Mouse (Mus musculus) liver, embryonic 14.5 days (tissue): ENCODE data around the gene Icam5. TPM values are rescaled to one million over a fixed set of nuclear protein-coding genes. Genes with fewer than 3 reads are reported as not detected.

Experiments used
- ATAC-seq: fragments of 200-750 bp; cut with Nextera tagmentation; 2 replicates; pipeline ENCODE4 v1.8.0; 2017; ENCODE audit warnings: moderate number of reproducible peaks, mild to moderate bottlenecking, moderate library complexity; ENCODE audit not compliant: insufficient read depth
- DNase-seq, 3 experiments: peaks; one replicate each; pipeline ENCODE4 v3.0.0-alpha.2; 2012 to 2013; ENCODE audit warnings: low read depth in 3 of 3, low spot score in 3 of 3
- H3K27ac ChIP-seq: fragments of 300-500 bp; sonication (generic); 2 replicates; pipeline ENCODE4 v1.5.1; 2014; ENCODE audit warnings: moderate library complexity, mild to moderate bottlenecking, control low read depth, inconsistent platforms
- H3K27me3 ChIP-seq: fragments of 300-500 bp; sonication (generic); 2 replicates; pipeline ENCODE4 v1.6.1; 2014; ENCODE audit warnings: mild to moderate bottlenecking, low read length, moderate library complexity; ENCODE audit not compliant: control insufficient read depth, insufficient read depth
- H3K36me3 ChIP-seq: fragments of 300-500 bp; sonication (generic); replicated peaks from 2 replicates; pipeline ENCODE4 v1.6.1; 2014; ENCODE audit warnings: low read depth; ENCODE audit not compliant: control insufficient read depth, insufficient read depth
- H3K4me1 ChIP-seq, 2 experiments: fragments of 200-500 bp in 1 of 2; fragments of 300-500 bp in 1 of 2; sonication (generic) in 1 of 2; replicated peaks; 2 replicates each; pipeline ENCODE4 v1.6.1; 2012 to 2014; ENCODE audit warnings: antibody characterized with exemption in 1 of 2, inconsistent platforms in 1 of 2, low read length in 1 of 2; ENCODE audit not compliant: control insufficient read depth in 2 of 2, insufficient read depth in 2 of 2
- H3K4me2 ChIP-seq: fragments of 300-500 bp; sonication (generic); 2 replicates; pipeline ENCODE4 v1.6.1; 2014; ENCODE audit warnings: low read depth, mild to moderate bottlenecking, control low read depth, moderate library complexity
- H3K4me3 ChIP-seq, 2 experiments: fragments of 200-500 bp in 1 of 2; fragments of 300-500 bp in 1 of 2; sonication (generic) in 1 of 2; 2 replicates each; pipeline ENCODE4 v1.5.1; 2012 to 2014; ENCODE audit warnings: low read depth in 2 of 2, low read length in 2 of 2, mild to moderate bottlenecking in 2 of 2, control low read depth in 1 of 2, inconsistent platforms in 1 of 2, moderate library complexity in 1 of 2; ENCODE audit not compliant: insufficient read depth in 1 of 2
- H3K9ac ChIP-seq: fragments of 300-500 bp; sonication (generic); replicated peaks from 2 replicates; pipeline ENCODE4 v1.6.1; 2014; ENCODE audit warnings: mild to moderate bottlenecking, control low read depth, moderate library complexity
- H3K9me3 ChIP-seq: fragments of 300-500 bp; sonication (generic); 2 replicates; pipeline ENCODE4 v1.6.1; 2016; ENCODE audit warnings: low read length, mixed read lengths; ENCODE audit not compliant: control insufficient read depth
- CTCF ChIP-seq: IDR thresholded peaks from 2 replicates; pipeline ENCODE4 v1.5.1; 2016; ENCODE audit warnings: antibody characterized with exemption, low read depth, control low read depth
- EP300 ChIP-seq: IDR thresholded peaks from 2 replicates; pipeline ENCODE4 v1.6.1; 2016; ENCODE audit warnings: antibody characterized with exemption, low read depth
- WGBS: fragments of 180-500 bp; shearing (Covaris S2); extraction: QIAGEN DNeasy Blood & Tissue Kit; methylation state at CpG from one replicate; pipeline ENCODE4 v1.1.7; 2014; ENCODE audit not compliant: insufficient replicate concordance; 5-methylcytosine and 5-hydroxymethylcytosine counted together
- polyA plus RNA-seq, 2 experiments: library from polyadenylated mRNA; depleted of rRNA in 1 of 2; stranded (reverse) in 1 of 2; unstranded in 1 of 2; fragments of >200 nt; fragmentation: Nextera tagmentation in 1 of 2; extraction: Ambion mirVana in 1 of 2; gene quantifications; 2 replicates each; pipeline versions ENCODE4 v1.2.1 to v1.2.3; 2012 to 2014

Icam5 gene
- polyA plus RNA-seq, 2 experiments: 0.28 to 0.87 TPM

DNA sequence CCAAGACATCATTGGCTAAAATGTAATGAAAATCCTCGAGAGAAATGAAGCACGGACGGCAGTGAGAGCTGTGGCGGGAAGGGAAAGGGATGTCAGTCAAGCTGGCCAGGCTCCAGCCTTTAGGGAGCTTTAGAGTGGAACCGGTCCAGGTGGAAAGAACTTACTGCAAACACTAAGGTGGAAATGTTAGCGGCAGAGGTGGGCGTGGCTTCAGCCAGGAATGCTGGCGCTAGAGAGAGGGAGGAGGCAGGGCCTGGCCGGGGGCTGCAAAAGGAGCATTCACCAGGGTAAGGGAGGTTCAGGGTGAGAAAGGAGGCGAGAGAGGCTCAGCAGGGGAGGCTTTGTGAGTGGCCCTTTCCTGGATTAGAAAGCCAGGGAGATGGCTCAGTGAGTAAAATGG is 41.0 kb upstream of the Icam5 start:
- H3K36me3 ChIP-seq: no peaks in the 10 kb centered on the region
- peak overlapping the region; percentile 1; the same call in 1 of the 2 replicates for H3K4me2 ChIP-seq
- WGBS: 23% methylated on average over 10 of the region's 10 CpGs
- ATAC-seq (no peak), DNase-seq (no peak)
- no peak for TF ChIP-seq CTCF
- no peak for TF ChIP-seq EP300
- H3K4me3 ChIP-seq: no peak overlapping the region
- H3K27me3 ChIP-seq: no peaks in the 10 kb centered on the region
- H3K9ac ChIP-seq: no peak overlapping the region
- no peak overlapping the region for H3K27ac ChIP-seq
- no peaks in the 10 kb centered on the region for H3K9me3 ChIP-seq
- H3K4me1 ChIP-seq: no peaks in the 10 kb centered on the region

DNA sequence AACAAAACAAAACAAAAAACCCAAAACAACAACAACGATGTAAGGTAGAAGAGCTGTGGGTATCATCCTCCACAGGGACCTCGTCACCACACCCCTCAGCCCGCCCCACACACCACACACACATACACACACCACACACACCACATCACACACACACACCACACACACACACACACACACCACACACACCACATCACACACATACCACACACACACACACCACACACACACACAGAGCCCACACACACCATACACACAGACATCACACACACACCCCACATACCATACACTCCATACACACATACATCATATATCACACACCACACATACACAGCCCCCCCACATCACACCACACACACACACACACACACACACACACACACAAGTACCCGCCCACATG is 40.3 kb upstream of the Icam5 start:
- Histone ChIP-seq H3K4me1 (no peaks in the 10 kb centered on the region), H3K36me3 (no peaks in the 10 kb centered on the region), H3K27me3 (no peaks in the 10 kb centered on the region), H3K9ac (no peak overlapping the region), H3K9me3 (no peaks in the 10 kb centered on the region), H3K27ac (no peak overlapping the region), H3K4me2 (no peak overlapping the region), H3K4me3 (no peak overlapping the region)
- TF ChIP-seq EP300 (no peak), CTCF (no peak)
- 62% methylated on average over 4 of the region's 4 CpGs for WGBS
- no peak for ATAC-seq
- DNase-seq: no peak

DNA sequence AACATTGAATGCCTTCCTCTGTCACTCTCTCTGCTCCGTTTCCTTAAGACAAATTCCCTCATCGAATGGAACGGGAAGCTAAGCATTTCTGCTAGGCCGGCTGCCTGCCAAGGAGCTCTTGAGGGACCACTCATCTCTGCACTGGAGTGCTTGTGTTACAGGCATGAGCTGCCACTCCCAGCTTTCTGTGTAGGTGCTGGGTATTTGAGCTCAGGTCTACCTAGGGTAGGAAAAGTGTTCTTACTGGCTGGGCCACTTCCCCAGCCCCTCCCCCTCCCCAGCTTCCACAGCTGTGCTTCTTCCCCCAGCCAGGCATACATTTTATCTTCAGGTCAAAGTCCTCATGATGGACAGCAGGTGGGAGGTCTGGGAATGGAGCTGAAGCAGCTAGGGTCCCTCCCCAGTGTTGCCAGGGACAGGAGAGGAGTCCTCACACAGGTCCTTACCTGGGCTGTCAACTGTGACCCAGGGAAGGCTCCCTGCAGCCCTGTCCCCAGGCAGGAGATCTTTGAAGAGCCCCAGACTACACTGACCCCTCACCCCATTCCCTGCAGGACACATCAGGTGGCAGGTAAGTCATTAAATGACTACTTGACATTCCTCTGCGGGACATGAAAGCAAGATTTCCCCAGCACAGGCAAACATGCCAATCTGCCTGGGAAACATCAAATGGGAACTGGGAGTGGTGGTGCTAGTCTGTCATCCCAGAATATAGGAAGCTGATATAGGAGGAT is 38.5 kb upstream of the Icam5 start:
- H3K4me3 ChIP-seq: no peak overlapping the region
- ATAC-seq (no peak), DNase-seq (no peak)
- no peaks in the 10 kb centered on the region for H3K27me3 ChIP-seq
- peaks cover 0 to 3% of the 10 kb centered on the region in 2 experiments; a peak in 2 of 4 replicates for H3K4me1 ChIP-seq
- H3K36me3 ChIP-seq: no peaks in the 10 kb centered on the region
- no peak overlapping the region for H3K9ac ChIP-seq
- TF ChIP-seq CTCF: no peak
- TF ChIP-seq EP300: no peak
- no peaks in the 10 kb centered on the region for H3K9me3 ChIP-seq
- H3K4me2 ChIP-seq: no peak overlapping the region
- WGBS: 68% methylated on average over 5 of the region's 5 CpGs
- no peak overlapping the region for H3K27ac ChIP-seq

DNA sequence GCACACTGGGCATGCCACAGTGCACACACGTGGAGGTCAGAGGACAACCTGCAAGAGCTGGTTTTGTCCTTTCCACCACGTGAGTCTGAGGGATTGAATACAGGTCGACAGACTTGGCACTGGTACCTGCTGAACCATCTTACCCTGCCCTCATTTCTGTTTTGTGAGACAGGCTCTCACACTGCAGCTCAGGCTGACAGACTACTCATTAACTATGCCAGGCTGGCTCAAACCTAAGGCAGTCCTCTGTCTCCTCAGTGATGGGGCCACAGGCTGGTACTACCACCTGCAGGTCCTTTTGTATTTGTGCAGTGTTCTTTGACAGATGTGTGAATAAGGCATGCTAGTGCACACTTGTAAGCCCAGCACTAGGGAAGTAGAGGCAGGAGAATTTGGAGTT is 36.8 kb upstream of the Icam5 start:
- H3K9ac ChIP-seq: no peak overlapping the region
- no peaks in the 10 kb centered on the region for H3K27me3 ChIP-seq
- no peak overlapping the region for H3K4me2 ChIP-seq
- H3K4me3 ChIP-seq: no peak overlapping the region
- no peaks in the 10 kb centered on the region for H3K9me3 ChIP-seq
- 57% methylated on average over 3 of the region's 3 CpGs for WGBS
- H3K27ac ChIP-seq: no peak overlapping the region
- H3K4me1 ChIP-seq: peaks cover 0 to 3% of the 10 kb centered on the region in 2 experiments; a peak in 2 of 4 replicates
- DNase-seq: no peak
- ATAC-seq: no peak
- TF ChIP-seq CTCF: no peak
- TF ChIP-seq EP300: no peak
- no peaks in the 10 kb centered on the region for H3K36me3 ChIP-seq

GRCm38 (mm10) chr9:20997065-20997464 is 34.8 kb upstream of the Icam5 start:
- TF ChIP-seq CTCF: no peak
- no peak for TF ChIP-seq EP300
- H3K27ac ChIP-seq: no peak overlapping the region
- H3K4me1 ChIP-seq: peaks cover 0 to 3% of the 10 kb centered on the region in 2 experiments; a peak in 2 of 4 replicates
- no peaks in the 10 kb centered on the region for H3K36me3 ChIP-seq
- no peak for ATAC-seq
- H3K9ac ChIP-seq: no peak overlapping the region
- no peaks in the 10 kb centered on the region for H3K9me3 ChIP-seq
- no peaks in the 10 kb centered on the region for H3K27me3 ChIP-seq
- no peak overlapping the region for H3K4me3 ChIP-seq
- DNase-seq: no peak
- WGBS: 62% methylated on average over 8 of the region's 8 CpGs
- H3K4me2 ChIP-seq: no peak overlapping the region
